Mouse (Mus musculus) thymus, postnatal 36 days (tissue): ENCODE data around the gene Gzmb.
"Not testable (repeated sequence)": the region's sequence is repeated elsewhere in the genome, so short reads cannot be mapped to it uniquely, and the experiment has no call there.

Experiments
- DNase-seq, 2 experiments: peaks; one replicate each; pipeline ENCODE4 v3.0.0; 2022; ENCODE audit warnings: mixed read lengths in 2 of 2

Gzmb gene

DNA sequence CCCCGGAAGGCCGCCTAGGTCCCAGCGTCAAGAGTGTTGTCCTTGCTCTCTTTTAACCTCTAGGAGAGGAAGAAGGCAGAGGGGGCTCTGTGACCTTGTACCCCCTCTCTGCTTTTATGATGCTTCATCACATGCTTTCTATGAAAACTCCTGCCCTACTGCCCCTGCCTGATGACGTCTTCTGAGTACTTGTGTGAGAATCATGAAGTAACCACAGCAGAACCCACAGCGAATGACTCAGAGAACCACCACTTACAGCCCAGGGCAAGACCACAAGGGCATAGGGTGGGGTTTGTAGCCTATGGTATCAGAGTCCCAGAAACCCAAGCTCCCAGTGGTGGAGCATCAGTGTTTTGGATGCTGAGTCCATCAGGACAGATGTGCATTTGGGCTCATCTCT lies at the start of gene Gzmb:
Gzmb (minus strand) TSS at position 108 of the 400 bp plus-strand sequence.
- no peak for DNase-seq

- not testable (repeated sequence) for DNase-seq
These were observed 49.7 kb upstream of the Gzmb start for GRCm38 (mm10) chr14:56311801-56312200.

DNA sequence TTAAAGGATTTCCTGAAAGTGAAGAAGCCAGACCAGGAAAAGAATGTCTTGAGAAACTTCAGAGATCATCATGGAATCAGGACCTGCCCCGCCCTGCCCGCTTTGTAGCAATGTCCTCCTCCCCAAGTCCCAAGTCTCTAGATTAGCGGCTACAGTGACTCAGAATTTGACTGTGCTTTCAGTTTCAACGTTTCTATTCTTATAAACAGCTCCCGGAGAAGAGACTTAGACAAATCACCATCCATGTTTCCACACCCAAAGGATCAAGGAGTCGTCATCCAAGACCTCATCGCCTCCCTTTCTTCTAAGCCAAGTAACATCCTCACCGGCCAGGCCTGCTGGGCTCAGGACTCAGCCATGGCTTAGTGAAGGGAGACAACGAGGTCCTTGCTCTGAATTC lies 48.2 kb upstream of the Gzmb start:
- no peak for DNase-seq

DNA sequence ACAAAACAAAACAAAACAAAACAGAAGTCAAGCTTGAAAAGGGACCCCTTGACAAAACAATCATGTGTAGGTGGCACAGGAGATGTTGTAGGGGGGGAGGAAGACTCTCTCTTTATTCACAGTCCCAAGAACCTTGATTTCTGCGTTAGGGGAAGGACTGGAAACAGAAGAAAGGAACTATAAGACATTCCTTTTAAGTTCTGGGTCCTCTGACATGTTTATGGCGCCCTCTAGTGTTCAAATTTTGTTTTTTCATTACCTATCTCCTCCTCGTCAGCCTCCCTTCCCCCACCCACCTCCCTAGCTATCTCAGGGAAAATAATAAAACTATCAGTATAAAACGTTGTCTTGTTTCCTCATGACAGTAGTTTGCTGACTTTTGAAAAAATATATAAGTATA lies 42.1 kb upstream of the Gzmb start:
- DNase-seq, result no peak

DNA sequence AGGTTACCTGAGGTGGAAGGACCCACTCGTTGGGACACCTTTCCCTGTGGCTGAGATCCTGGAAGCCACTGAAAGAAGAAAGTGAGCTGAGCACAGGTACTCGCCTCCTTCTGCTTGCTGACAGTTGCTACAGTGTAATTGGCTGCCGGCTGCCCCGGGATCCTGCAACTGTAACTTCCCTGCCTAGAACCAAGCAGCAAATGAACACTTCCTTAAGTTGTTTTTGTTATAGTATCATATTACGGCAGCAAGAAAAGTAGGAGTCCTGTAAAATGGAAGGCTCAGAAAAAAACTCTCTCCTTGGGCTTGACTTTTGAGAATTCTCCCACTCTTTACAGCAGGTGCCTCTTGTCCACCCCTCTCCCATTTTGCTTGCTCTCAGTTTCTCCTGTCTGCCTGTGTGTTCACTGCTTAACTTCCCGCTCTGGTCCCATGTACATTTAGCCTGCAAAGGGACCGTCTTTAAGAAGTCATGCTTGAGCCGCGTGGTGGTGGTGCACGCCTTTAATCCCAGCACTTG lies 41.5 kb upstream of the Gzmb start:
- no peak for DNase-seq

DNA sequence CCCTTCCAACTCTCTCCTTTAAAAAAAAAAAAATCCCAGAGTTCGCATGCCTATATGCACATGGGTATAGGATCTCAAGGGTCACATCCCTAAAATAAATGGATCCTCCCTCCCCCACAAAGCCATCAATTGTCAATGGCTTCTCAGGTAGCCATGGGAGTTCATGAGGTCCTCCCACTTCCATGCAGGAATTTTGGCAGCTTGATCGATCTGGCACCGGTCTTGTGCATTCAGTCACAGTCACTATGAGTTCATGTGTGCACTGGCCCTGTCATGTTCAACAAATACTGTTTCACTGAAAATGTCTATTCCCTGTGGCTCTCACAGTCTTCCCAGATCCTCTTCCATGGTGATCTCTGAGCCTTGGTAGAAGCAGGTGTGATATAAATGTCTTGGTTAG lies 40.0 kb upstream of the Gzmb start:
- DNase-seq, result no peak

GRCm38 (mm10) chr14:56296786-56297185 lies 34.7 kb upstream of the Gzmb start:
- peak; percentile 72 to 80 for DNase-seq

DNA sequence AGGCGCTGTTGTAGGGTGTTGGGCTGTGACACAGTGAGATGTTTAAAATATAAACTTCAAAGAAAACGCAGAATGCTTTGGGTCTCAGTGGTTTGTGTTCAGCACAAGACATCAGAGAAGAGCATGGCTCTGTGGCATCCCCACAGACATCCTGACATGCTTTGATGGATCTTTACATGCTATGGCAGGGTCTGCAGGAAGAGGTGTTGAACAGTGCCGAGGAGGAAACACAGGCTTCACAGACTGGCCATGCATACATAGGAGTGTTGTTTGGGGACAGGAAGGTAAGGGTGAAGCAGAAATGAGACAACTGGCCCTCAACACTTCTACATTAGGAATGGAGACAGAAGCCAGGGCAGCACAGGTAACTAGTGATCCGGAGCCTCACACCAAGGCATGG lies 34.0 kb upstream of the Gzmb start:
- peak; percentile 43 to 52 for DNase-seq

DNA sequence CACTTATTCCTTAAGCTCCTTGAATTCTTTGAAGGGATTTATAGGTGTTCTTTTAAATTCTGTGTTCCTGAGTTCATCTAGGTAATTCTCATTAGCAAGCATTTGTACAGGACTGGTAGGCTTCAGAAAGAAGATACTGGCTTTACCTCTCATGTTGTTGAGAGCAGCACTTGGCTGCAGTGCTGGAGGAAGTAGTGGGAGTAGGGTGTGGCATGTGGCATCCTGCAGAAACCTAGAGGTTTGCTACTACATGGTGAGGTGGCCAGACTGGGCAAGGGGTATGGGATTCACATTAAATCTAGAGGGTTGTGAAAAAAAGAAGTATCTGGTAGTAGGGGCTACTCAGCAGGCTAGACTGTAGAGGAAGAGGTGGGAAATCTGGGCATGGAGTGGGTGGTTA lies 31.1 kb upstream of the Gzmb start:
- no peak for DNase-seq

DNA sequence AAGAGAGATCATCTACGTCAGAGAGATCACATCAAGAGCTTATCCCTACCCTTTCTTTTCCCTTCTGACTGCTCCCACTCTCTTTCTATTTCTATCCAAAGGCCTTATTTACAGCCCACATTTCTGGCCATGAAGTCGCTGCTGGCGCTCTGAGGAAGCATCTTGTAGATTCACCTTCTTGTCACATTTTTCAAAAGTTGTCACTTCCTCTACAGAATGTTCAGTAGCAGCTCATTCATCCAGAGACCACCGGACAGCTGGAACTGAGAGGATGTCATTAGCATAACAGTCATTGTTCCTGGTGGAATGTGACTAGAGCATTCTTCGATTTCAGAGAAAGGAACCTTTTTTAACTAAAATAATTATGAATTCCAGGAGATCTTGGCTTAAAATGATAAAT lies 26.6 kb upstream of the Gzmb start:
- DNase-seq, result no peak

GRCm38 (mm10) chr14:56287806-56288205 lies 25.7 kb upstream of the Gzmb start:
- peak in 1 of 2 experiments; percentile 9 for DNase-seq

DNA sequence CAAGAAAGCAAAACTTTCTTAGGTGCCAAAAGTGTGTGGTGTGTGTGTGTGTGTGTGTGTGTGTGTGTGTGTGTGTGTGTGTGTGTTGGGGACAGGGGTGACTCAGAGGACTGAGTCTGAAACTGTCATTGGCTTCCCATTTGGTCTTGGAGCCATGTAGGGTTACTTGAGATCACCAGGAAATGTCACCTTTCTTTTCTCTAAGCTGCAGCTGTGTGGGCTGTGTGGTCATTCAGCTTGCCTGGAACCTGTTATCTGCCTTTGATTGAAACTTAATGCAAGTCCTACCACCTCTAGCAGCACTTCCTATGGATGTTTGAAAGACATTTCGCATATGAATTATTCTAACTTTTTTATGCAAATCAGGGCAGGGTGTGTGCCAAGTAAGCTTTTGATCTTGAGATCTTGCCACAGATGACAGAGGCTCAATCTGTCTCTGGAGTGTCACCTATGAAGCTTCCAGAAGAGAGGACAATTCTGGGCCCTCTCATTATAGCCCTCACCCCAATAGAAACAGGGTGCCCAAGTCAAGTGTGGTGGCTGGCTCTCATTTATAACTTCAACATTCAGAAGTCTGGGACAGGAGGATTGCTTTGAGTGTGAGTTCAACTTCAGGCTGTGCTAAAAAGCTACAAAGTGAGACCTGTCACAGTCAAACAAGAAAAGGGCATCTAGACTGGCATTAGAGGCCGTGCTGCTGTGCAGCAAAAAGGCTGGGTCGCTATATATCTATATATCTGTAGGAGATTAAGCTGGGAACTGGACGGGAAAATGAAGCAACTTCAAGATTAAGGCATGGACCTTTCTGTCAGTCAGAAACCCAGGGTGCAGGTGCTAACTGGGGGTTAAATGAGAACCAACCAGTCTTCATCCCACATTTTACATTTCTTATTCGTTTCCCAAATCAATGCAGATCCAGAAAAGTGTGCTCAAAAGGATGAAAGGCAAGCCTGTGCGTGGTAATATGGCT lies 22.6 kb upstream of the Gzmb start:
- DNase-seq, result no peak

GRCm38 (mm10) chr14:56283816-56284215 lies 21.8 kb upstream of the Gzmb start:
- no peak for DNase-seq

GRCm38 (mm10) chr14:56281090-56281489 lies 19.0 kb upstream of the Gzmb start:
- no peak for DNase-seq

- DNase-seq, result not testable (repeated sequence)
These were observed 16.6 kb upstream of the Gzmb start for GRCm38 (mm10) chr14:56278691-56279090.

DNA sequence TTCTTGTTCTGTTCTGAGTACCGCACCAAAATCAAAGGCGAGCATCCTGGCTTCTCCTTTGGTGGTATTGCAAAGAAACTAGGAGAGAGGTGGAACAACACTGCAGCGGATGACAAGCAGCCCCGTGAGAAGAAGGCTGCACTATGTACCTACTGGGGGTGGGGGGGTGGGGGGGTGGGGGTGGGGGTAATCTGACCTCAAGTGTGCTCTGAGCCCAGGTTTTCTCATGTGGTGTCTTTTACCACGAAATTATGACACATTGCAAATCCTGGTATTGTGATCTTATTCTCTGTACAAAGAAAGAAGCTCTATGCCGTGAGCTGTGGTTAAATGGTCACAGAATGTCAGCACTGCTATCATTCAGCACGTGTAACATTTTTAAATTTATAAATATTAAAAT lies 14.0 kb upstream of the Gzmb start:
- not testable (repeated sequence) for DNase-seq

DNA sequence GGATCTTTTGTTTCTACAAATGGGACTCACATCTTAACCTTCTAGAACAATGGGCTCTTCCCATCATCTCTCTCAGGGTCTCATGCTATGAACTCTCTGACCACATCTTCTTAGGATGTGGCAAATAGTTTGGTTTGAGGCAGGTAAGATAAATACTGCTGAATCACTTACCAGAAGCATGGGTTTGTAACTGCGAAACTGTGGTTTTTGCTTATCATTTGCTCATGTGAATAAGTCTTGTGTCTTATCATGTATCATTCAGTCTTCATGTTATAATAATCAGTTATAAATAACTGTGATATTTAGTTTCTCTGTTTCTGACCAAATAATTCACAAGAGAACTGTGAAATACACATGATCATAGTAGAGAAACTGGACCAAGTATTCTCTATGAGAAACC lies 4.0 kb upstream of the Gzmb start:
- no peak for DNase-seq

DNA sequence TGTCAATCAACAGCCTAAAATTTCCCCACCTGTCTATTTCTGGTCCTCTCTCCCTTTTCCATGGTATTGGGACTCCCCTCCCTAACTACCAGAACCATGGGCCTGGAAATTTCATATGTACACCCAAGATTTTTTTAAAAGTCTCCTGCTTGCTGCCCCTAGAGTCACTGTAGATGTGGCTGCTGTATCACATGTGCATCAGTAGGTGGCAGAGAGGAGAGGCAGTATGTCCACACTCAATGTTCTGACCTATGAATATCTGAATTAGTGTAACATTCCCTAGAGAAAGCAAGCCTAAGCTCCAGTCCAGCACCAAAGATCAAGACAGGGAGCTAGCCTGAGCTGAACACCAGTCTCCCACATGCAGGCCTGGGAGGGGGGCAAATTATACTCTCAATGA lies 21.7 kb downstream of the Gzmb start:
- DNase-seq, result no peak

DNA sequence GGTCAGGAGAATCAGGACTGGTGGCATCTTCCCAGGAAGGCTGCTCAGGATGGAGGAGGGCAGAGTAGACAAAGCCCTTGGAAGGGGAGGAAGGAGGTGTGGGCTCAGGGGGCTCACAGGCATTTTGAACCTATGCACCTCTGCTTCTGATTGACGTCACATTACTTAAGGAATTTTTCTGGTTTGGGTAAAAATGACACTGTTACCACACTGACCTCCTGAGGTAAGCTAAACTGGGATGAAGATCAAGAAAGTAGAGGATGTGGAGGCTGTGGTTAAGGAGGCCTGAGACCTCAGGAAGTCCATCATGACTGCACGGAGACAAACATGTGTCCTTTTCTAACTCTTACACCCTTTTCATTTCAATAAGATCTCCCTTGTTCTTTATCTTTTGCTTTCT lies 27.5 kb downstream of the Gzmb start, which contains the start of gene Gzmc:
Gzmc (minus strand) TSS at position 101 of the 400 bp plus-strand sequence.
- DNase-seq, result no peak

GRCm38 (mm10) chr14:56211317-56211716 lies 50.7 kb downstream of the Gzmb start, which contains the start of gene Gzmf:
Gene Gzmf (minus strand): TSS chr14:56211417.
- DNase-seq, result no peak
